Mouse (Mus musculus) midbrain, embryonic 13.5 days (tissue): ENCODE measurements around the gene Tcaf3. TPM values are rescaled to one million over a fixed set of nuclear protein-coding genes. Genes with fewer than 3 reads are reported as not detected.

ENCODE experiments used
- ATAC-seq: fragments of 200-750 bp; cut with Nextera tagmentation; 2 replicates; pipeline ENCODE4 v1.8.0; 2017; ENCODE audit warnings: mild to moderate bottlenecking, moderate TSS enrichment, moderate library complexity
- H3K27ac ChIP-seq: fragments of 300-500 bp; sonication (generic); 2 replicates; pipeline ENCODE4 v1.5.1; 2015; ENCODE audit warnings: inconsistent platforms, mild to moderate bottlenecking, moderate library complexity
- H3K27me3 ChIP-seq: fragments of 300-500 bp; sonication (generic); 2 replicates; pipeline ENCODE4 v1.6.1; 2015; ENCODE audit warnings: mild to moderate bottlenecking, inconsistent platforms
- H3K36me3 ChIP-seq: fragments of 300-500 bp; sonication (generic); 2 replicates; pipeline ENCODE4 v1.6.1; 2015; ENCODE audit warnings: mild to moderate bottlenecking, inconsistent platforms
- H3K4me1 ChIP-seq: fragments of 300-500 bp; sonication (generic); replicated peaks from 2 replicates; pipeline ENCODE4 v1.6.1; 2015; ENCODE audit warnings: inconsistent platforms
- H3K4me2 ChIP-seq: fragments of 300-500 bp; sonication (generic); replicated peaks from 2 replicates; pipeline ENCODE4 v1.6.1; 2015; ENCODE audit warnings: moderate library complexity, mild to moderate bottlenecking, inconsistent platforms
- H3K4me3 ChIP-seq: fragments of 300-500 bp; sonication (generic); replicated peaks from 2 replicates; pipeline ENCODE4 v1.5.1; 2015; ENCODE audit warnings: mild to moderate bottlenecking, inconsistent platforms
- H3K9ac ChIP-seq: fragments of 300-500 bp; sonication (generic); replicated peaks from 2 replicates; pipeline ENCODE4 v1.6.1; 2015; ENCODE audit warnings: mild to moderate bottlenecking, inconsistent platforms
- H3K9me3 ChIP-seq: fragments of 300-500 bp; sonication (generic); 2 replicates; pipeline ENCODE4 v1.6.1; 2016; ENCODE audit warnings: mild to moderate bottlenecking, inconsistent platforms
- WGBS: fragments of 180-500 bp; shearing (Covaris S2); methylation state at CpG from one replicate; pipeline ENCODE4 v1.1.7; 2015; 5-methylcytosine and 5-hydroxymethylcytosine counted together
- polyA plus RNA-seq: library from polyadenylated mRNA; unstranded; fragments of >200 nt; fragmentation: Nextera tagmentation; extraction: Ambion mirVana; gene quantifications from 2 replicates; pipeline ENCODE4 v1.2.1, GENCODE M21; 2015

Gene Tcaf3
- polyA plus RNA-seq, 1 experiment from 2014 or later, result not detected

DNA sequence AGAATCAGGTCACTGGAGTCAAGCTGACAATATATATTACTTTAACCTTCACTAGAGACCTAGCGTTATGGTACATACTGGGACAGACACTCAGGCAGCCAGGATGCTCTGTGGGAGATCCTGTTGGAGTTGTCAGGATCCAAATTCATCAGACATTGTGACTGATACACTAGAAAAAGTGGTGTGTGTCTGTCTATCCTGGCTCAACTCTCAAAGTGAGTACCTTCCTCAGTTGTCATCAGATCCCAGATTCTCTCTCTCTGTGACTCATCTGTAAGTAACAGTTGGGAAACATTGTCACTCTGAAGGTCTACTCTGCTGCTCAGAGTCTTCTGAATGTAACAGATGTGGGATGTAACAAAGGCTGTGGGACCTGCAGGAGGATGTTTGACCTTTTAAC is 57.8 kb downstream of the Tcaf3 start:
- H3K4me2 ChIP-seq, result no peak overlapping the region
- no peaks in the 10 kb centered on the region for H3K27me3 ChIP-seq
- ATAC-seq, result no peak
- no peak overlapping the region for H3K27ac ChIP-seq
- WGBS, result 83% methylated on average over 1 of the region's 1 CpGs
- no peaks in the 10 kb centered on the region for H3K36me3 ChIP-seq
- no peak overlapping the region for H3K4me3 ChIP-seq
- H3K9ac ChIP-seq, result no peak overlapping the region
- H3K4me1 ChIP-seq, result no peaks in the 10 kb centered on the region
- no peaks in the 10 kb centered on the region for H3K9me3 ChIP-seq

Other genes starting within 250 kb of the Tcaf3 start
- 43.2 and 46.2 TPM in 2 replicates for gene Zyx, start 248.1 kb downstream of the Tcaf3 start, polyA plus RNA-seq
- 0.24 TPM in 2 replicates for gene Epha1, start 224.4 kb downstream of the Tcaf3 start, polyA plus RNA-seq
- not detected in 2 replicates for gene Tas2r143, start 197.5 kb downstream of the Tcaf3 start, polyA plus RNA-seq
- not detected in 2 replicates for gene Tas2r135, start 192.3 kb downstream of the Tcaf3 start, polyA plus RNA-seq
- gene Tas2r126, start 163.2 kb downstream of the Tcaf3 start, polyA plus RNA-seq, result not detected in 2 replicates
- gene Olfr458, start 132.5 kb downstream of the Tcaf3 start, polyA plus RNA-seq, result not detected in 2 replicates
- gene Olfr457, start 121.4 kb downstream of the Tcaf3 start, polyA plus RNA-seq, result not detected in 2 replicates
- gene Olfr456, start 110.5 kb downstream of the Tcaf3 start, polyA plus RNA-seq, result not detected in 2 replicates
- gene Olfr455, start 50.1 kb downstream of the Tcaf3 start, polyA plus RNA-seq, result not detected in 2 replicates
- 1.9 and 2.3 TPM in 2 replicates for gene Tcaf2, start 47.6 kb upstream of the Tcaf3 start, polyA plus RNA-seq
- gene Tcaf1, start 112.4 kb upstream of the Tcaf3 start, polyA plus RNA-seq, result 246 and 247 TPM in 2 replicates
- not detected in 2 replicates for gene Olfr453, start 141.7 kb upstream of the Tcaf3 start, polyA plus RNA-seq
- not detected in 2 replicates for gene Olfr38, start 158.7 kb upstream of the Tcaf3 start, polyA plus RNA-seq
- not detected in 2 replicates for gene Olfr452, start 187.4 kb upstream of the Tcaf3 start, polyA plus RNA-seq
- gene Olfr450, start 214.2 kb upstream of the Tcaf3 start, polyA plus RNA-seq, result not detected in 2 replicates
- not detected in 2 replicates for gene Olfr449, start 236.7 kb upstream of the Tcaf3 start, polyA plus RNA-seq